Mouse (Mus musculus) embryonic facial prominence, embryonic 12.5 days (tissue): Measurements from ENCODE around the gene E130308A19Rik. TPM values are rescaled to one million over a fixed set of nuclear protein-coding genes. Genes with fewer than 3 reads are reported as not detected.

Experiments used
- ATAC-seq: fragments of 200-750 bp; cut with Nextera tagmentation; 2 replicates; pipeline ENCODE4 v1.8.0; 2017; ENCODE audit not compliant: insufficient number of reproducible peaks, insufficient read depth, low FRiP score, low TSS enrichment
- H3K27ac ChIP-seq: fragments of 300-500 bp; sonication (generic); 2 replicates; pipeline ENCODE4 v1.5.1; 2016; ENCODE audit warnings: mild to moderate bottlenecking
- H3K27me3 ChIP-seq: fragments of 300-500 bp; sonication (generic); 2 replicates; pipeline ENCODE4 v1.6.1; 2016; ENCODE audit warnings: mild to moderate bottlenecking, moderate library complexity
- H3K36me3 ChIP-seq: fragments of 300-500 bp; sonication (generic); 2 replicates; pipeline ENCODE4 v1.6.1; 2016; ENCODE audit warnings: mild to moderate bottlenecking
- H3K4me1 ChIP-seq: fragments of 300-500 bp; sonication (generic); 2 replicates; pipeline ENCODE4 v1.6.1; 2016
- H3K4me2 ChIP-seq: fragments of 300-500 bp; sonication (generic); replicated peaks from 2 replicates; pipeline ENCODE4 v1.6.1; 2016; ENCODE audit warnings: mild to moderate bottlenecking, moderate library complexity
- H3K4me3 ChIP-seq: fragments of 300-500 bp; sonication (generic); 2 replicates; pipeline ENCODE4 v1.5.1; 2016; ENCODE audit warnings: mild to moderate bottlenecking
- H3K9ac ChIP-seq: fragments of 300-500 bp; sonication (generic); 2 replicates; pipeline ENCODE4 v1.6.1; 2016; ENCODE audit warnings: mild to moderate bottlenecking, moderate library complexity
- H3K9me3 ChIP-seq: fragments of 300-500 bp; sonication (generic); 2 replicates; pipeline ENCODE4 v1.6.1; 2016; ENCODE audit warnings: mild to moderate bottlenecking, moderate library complexity
- WGBS: fragments of 180-500 bp; shearing (Covaris S2); methylation state at CpG from one replicate; pipeline ENCODE4 v1.1.7; 2016; 5-methylcytosine and 5-hydroxymethylcytosine counted together
- polyA plus RNA-seq: library from polyadenylated mRNA; unstranded; fragments of >200 nt; fragmentation: Nextera tagmentation; extraction: Ambion mirVana; gene quantifications from 2 replicates; pipeline ENCODE4 v1.2.1, GENCODE M21; 2016

E130308A19Rik gene
- polyA plus RNA-seq, 1 experiment from 2014 or later = 40.3 TPM

DNA sequence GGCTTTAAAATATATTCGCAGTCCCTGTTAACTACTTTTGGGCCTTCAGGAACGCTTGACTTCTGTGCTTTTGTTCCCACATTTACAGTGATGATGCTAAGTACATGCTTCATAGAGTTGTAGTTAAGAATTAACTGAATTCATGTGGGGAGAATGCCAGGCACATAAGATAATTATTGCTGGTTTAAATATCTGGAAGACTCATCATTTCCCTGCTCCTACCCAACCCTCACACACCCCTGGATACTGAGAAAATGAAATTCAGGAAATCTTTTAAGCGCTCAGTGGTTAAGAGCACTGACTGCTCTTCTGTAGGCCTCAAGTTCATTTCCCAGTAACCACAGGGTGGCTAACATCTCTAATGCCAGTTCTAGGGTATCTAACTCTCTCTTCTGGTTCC, 16.0 kb downstream of the E130308A19Rik start:
- Histone ChIP-seq H3K4me2 (no peak overlapping the region), H3K36me3 (no peaks in the 10 kb centered on the region), H3K4me1 (no peaks in the 10 kb centered on the region), H3K9ac (no peak overlapping the region), H3K27ac (no peak overlapping the region), H3K9me3 (no peaks in the 10 kb centered on the region), H3K27me3 (no peaks in the 10 kb centered on the region), H3K4me3 (no peak overlapping the region)
- ATAC-seq = no peak
- WGBS = 91% methylated on average over 3 of the region's 3 CpGs

DNA sequence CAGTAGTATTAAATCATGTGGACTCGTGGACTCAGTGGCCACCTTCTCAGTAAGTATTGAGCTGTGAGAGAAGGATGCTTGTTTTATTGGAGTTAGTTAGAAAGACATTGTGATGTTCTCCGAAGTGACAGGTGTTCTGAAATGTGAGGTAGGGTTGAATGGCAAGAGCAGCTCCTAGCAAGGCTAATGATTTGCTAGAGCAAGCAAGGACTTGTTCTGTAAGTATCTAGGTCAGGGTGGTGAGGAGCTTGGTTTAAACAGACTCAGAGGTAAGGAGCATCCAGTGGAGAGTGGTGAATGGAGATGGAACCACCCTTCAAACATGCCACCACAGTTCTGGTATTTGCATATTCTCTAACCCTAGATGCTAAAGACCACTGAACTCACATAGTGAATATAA, 16.6 kb downstream of the E130308A19Rik start:
- ATAC-seq = no peak
- Histone ChIP-seq H3K4me2 (no peak overlapping the region), H3K4me3 (no peak overlapping the region), H3K4me1 (no peaks in the 10 kb centered on the region), H3K36me3 (no peaks in the 10 kb centered on the region), H3K27me3 (no peaks in the 10 kb centered on the region), H3K9me3 (no peaks in the 10 kb centered on the region), H3K9ac (no peak overlapping the region), H3K27ac (no peak overlapping the region)
- 93% methylated on average over 2 of the region's 2 CpGs for WGBS

DNA sequence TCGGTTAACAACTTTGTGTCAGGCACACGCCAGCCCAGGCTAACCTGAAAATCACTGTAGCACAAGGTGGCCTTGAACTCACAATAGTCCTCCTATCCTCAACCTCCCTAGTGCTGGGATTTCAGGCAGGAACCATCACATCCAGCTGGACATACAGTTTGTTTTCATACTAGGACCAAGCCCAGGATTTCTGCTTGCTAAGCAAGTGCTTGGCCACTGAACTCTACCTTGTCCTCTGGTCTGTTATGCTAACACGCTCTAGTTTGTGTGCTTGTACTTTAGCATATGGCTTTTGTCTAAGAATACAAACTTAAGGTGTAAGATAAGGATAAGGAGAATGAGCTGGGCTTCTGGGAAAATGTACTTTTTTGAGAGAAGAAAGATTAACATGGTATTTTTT, 18.4 kb downstream of the E130308A19Rik start:
- ATAC-seq = no peak
- Histone ChIP-seq H3K4me3 (no peak overlapping the region), H3K36me3 (no peaks in the 10 kb centered on the region), H3K9ac (no peak overlapping the region), H3K9me3 (no peaks in the 10 kb centered on the region), H3K27ac (no peak overlapping the region), H3K4me1 (no peaks in the 10 kb centered on the region), H3K4me2 (no peak overlapping the region), H3K27me3 (no peaks in the 10 kb centered on the region)
- WGBS = 87% methylated on average over 3 of the region's 3 CpGs

GRCm38 (mm10) chr4:59644992-59645391, 19.0 kb downstream of the E130308A19Rik start:
- no peak overlapping the region for H3K9ac ChIP-seq
- no peaks in the 10 kb centered on the region for H3K9me3 ChIP-seq
- H3K36me3 ChIP-seq = no peaks in the 10 kb centered on the region
- H3K27me3 ChIP-seq = no peaks in the 10 kb centered on the region
- no peak overlapping the region for H3K4me2 ChIP-seq
- H3K4me3 ChIP-seq = no peak overlapping the region
- ATAC-seq = no peak
- no peak overlapping the region for H3K27ac ChIP-seq
- WGBS = 87% methylated on average over 4 of the region's 4 CpGs
- H3K4me1 ChIP-seq = no peaks in the 10 kb centered on the region

GRCm38 (mm10) chr4:59645610-59646009, 19.6 kb downstream of the E130308A19Rik start:
- no peaks in the 10 kb centered on the region for H3K27me3 ChIP-seq
- no peak for ATAC-seq

DNA sequence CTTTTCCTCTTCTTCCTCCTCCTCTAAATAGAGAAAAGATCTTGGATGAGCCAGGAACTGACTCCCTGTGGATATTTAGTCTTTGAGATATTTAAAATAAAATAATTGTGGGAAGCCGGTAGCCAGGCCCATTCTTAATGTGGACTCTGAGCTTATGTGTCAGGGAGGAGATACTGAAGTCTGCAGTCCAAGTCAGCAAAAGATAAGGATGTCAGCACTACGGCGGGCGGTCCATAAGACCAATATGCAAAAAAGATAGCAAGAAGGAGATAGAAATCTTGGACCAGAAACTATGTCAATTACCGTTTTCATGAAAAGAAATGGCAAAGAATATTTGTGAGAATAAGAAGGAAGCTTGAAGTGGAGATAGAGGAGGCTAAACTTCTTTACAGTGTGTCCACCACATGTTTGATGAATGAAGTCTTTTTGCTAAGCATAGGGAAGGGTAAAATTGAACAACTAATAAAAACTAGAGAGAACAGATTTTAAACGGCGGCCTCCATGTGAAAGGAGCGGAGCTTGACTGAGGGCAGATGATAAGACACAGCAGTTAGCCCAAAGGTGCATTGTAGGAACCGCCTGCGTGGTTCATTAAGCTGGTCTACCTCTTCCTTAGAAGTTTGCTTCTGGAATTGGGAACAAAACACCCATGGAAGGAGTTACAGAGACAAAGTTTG, 20.1 kb downstream of the E130308A19Rik start:
- H3K27ac ChIP-seq = no peak overlapping the region
- no peak overlapping the region for H3K4me3 ChIP-seq
- H3K36me3 ChIP-seq = no peaks in the 10 kb centered on the region
- H3K9ac ChIP-seq = no peak overlapping the region
- no peak for ATAC-seq
- 96% methylated on average over 10 of the region's 10 CpGs for WGBS
- no peak overlapping the region for H3K4me2 ChIP-seq
- H3K27me3 ChIP-seq = no peaks in the 10 kb centered on the region
- H3K9me3 ChIP-seq = no peaks in the 10 kb centered on the region
- H3K4me1 ChIP-seq = no peaks in the 10 kb centered on the region

More at GRCm38 (mm10) chr4:59645610-59646009, 19.6 kb downstream of the E130308A19Rik start:
- Histone ChIP-seq H3K4me1 (no peaks in the 10 kb centered on the region), H3K4me3 (no peak overlapping the region), H3K9me3 (no peaks in the 10 kb centered on the region), H3K27ac (no peak overlapping the region), H3K4me2 (no peak overlapping the region), H3K36me3 (no peaks in the 10 kb centered on the region), H3K9ac (no peak overlapping the region)
- WGBS = 91% methylated on average over 2 of the region's 2 CpGs

DNA sequence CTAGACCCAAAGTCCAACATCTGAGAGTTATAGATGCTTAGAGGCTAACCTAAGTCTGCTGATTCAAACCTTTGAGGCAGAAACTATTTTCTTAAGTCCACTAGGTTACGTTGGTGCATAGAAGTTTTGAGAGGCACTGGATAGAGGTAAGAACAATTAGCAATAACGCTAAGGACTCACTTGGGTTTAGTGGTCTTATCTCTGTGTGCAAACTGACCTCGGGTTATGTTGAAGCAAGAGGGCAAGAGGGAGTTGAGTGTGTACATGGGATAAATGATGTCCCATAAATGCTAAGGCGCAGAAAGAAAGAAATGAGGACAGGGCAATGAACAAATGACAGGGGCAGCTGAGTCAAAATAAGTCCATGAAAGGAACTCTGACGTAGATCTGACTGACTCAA, 23.1 kb downstream of the E130308A19Rik start:
- Histone ChIP-seq H3K4me3 (no peak overlapping the region), H3K4me2 (no peak overlapping the region), H3K4me1 (no peaks in the 10 kb centered on the region), H3K36me3 (no peaks in the 10 kb centered on the region), H3K27me3 (no peaks in the 10 kb centered on the region), H3K9me3 (no peaks in the 10 kb centered on the region), H3K27ac (no peak overlapping the region), H3K9ac (no peak overlapping the region)
- WGBS = 90% methylated on average over 5 of the region's 5 CpGs
- ATAC-seq = no peak

- no peaks in the 10 kb centered on the region for H3K36me3 ChIP-seq
- no peaks in the 10 kb centered on the region for H3K9me3 ChIP-seq
- H3K27me3 ChIP-seq = no peaks in the 10 kb centered on the region
- H3K4me2 ChIP-seq = no peak overlapping the region
- no peak for ATAC-seq
- no peak overlapping the region for H3K4me3 ChIP-seq
- no peak overlapping the region for H3K27ac ChIP-seq
- H3K9ac ChIP-seq = no peak overlapping the region
- peaks cover 4% of the 10 kb centered on the region; the same call in 1 of the 2 replicates for H3K4me1 ChIP-seq
- 90% methylated on average over 1 of the region's 1 CpGs for whole genome bisulfite sequencing
Measured at GRCm38 (mm10) chr4:59652166-59652681, 26.2 kb downstream of the E130308A19Rik start.

- Histone ChIP-seq H3K4me2 (no peak overlapping the region), H3K27me3 (no peaks in the 10 kb centered on the region), H3K4me3 (no peak overlapping the region), H3K36me3 (no peaks in the 10 kb centered on the region), H3K9me3 (no peaks in the 10 kb centered on the region), H3K4me1 (peaks cover 4% of the 10 kb centered on the region; the same call in 1 of the 2 replicates), H3K27ac (no peak overlapping the region), H3K9ac (no peak overlapping the region)
- WGBS = 86% methylated on average over 5 of the region's 5 CpGs
- ATAC-seq = no peak
Measured at GRCm38 (mm10) chr4:59656061-59656642, 30.1 kb downstream of the E130308A19Rik start.

DNA sequence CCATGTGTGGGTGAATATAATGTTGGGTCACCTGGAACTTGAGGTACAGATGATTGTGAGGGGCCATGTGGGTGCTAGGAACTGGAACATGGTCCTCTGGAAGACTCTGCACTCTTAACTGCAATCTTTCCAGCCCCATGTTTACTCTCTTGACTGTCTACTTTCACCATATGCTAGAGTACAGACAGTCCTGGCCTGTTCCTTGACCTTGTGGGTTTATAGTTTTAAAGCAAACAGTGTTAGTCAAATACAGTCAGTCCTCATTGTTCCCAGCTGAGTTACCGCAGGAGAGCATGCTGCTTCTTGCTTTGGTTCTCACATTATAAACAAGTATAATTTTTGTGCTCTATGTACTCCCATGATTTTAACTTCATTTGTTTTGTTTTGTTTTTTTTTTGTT, 36.2 kb downstream of the E130308A19Rik start:
- H3K27ac ChIP-seq = no peak overlapping the region
- ATAC-seq = no peak
- no peak overlapping the region for H3K4me3 ChIP-seq
- H3K9me3 ChIP-seq = no peaks in the 10 kb centered on the region
- H3K4me1 ChIP-seq = no peaks in the 10 kb centered on the region
- no peak overlapping the region for H3K9ac ChIP-seq
- no peaks in the 10 kb centered on the region for H3K36me3 ChIP-seq
- WGBS = 82% methylated on average over 1 of the region's 1 CpGs
- no peaks in the 10 kb centered on the region for H3K27me3 ChIP-seq
- H3K4me2 ChIP-seq = no peak overlapping the region

DNA sequence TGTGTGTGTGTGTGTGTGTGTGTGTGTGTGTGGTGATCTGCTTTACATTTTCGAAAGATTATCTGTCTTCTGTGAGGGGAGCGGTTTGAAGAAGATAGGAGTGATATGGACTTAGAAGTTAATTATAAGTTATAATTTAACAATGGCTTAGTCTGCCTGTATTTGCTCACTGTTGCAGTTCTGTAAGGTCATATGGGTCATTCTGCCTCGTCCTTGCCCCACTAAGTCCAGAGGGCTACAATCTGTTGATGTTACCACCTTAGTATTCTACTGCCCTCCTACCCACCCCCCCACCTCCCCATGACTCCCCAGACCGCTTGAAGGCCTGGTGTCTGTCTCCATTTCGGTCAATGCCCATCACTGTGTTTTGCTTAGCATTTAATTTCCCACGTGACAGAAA, 37.4 kb downstream of the E130308A19Rik start:
- Histone ChIP-seq H3K4me3 (no peak overlapping the region), H3K27ac (no peak overlapping the region), H3K9ac (no peak overlapping the region), H3K27me3 (no peaks in the 10 kb centered on the region), H3K9me3 (no peaks in the 10 kb centered on the region), H3K36me3 (no peaks in the 10 kb centered on the region), H3K4me2 (no peak overlapping the region), H3K4me1 (0 out of 2 replicates have a peak, but pooled peaks cover 7% of the 10 kb centered on the region)
- ATAC-seq = no peak
- 91% methylated on average over 6 of the region's 6 CpGs for WGBS

- H3K27ac ChIP-seq = no peak overlapping the region
- WGBS = 74% methylated on average over 3 of the region's 3 CpGs
Measured at GRCm38 (mm10) chr4:59666550-59667317, 40.7 kb downstream of the E130308A19Rik start.

More at GRCm38 (mm10) chr4:59666550-59667317, 40.7 kb downstream of the E130308A19Rik start:
- no peaks in the 10 kb centered on the region for H3K27me3 ChIP-seq
- H3K4me3 ChIP-seq = no peak overlapping the region
- no peak overlapping the region for H3K4me2 ChIP-seq
- no peaks in the 10 kb centered on the region for H3K36me3 ChIP-seq
- H3K9me3 ChIP-seq = no peaks in the 10 kb centered on the region
- H3K4me1 ChIP-seq = 0 out of 2 replicates have a peak, but pooled peaks cover 7% of the 10 kb centered on the region
- no peak overlapping the region for H3K9ac ChIP-seq
- ATAC-seq = no peak
